Mouse (Mus musculus) Patski (cell line): Measurements from ENCODE around the gene Ppm1l. TPM values are rescaled to one million over a fixed set of nuclear protein-coding genes. Genes with fewer than 3 reads are reported as not detected.
"Not testable (repeated sequence)": the region's sequence is repeated elsewhere in the genome, so short reads cannot be mapped to it uniquely, and the experiment has no call there.

ENCODE experiments used
- ATAC-seq: fragments of 100-300 bp; one replicate; pipeline ENCODE4 v1.8.0; 2021
- CTCF ChIA-PET: fragments of 350-600 bp; sonication (Branson Sonifier 250); formaldehyde crosslinking; loops from one replicate; lab custom pipeline; 2022; ENCODE audit warnings: inconsistent platforms; lab: Charles Lee
- POLR2A ChIA-PET: fragments of 350-600 bp; sonication (Branson Sonifier 250); formaldehyde crosslinking; loops from one replicate; lab custom pipeline; 2022; ENCODE audit warnings: antibody characterized with exemption, inconsistent platforms; lab: Charles Lee
- DNase-seq: peaks from one replicate; pipeline ENCODE4 v3.0.0-alpha.2; 2011; ENCODE audit warnings: low read depth, low spot score
- H3K27me3 ChIP-seq: fragments of 371-371 bp; one replicate; pipeline ENCODE4 v1.5.1; 2021
- CTCF ChIP-seq: fragments of 100-300 bp; IDR thresholded peaks from one replicate; pipeline ENCODE4 v1.5.1; 2021
- in situ Hi-C: fragments of 300-500 bp; cut with MboI; formaldehyde crosslinking; loops from 3 replicates; pipeline ENCODE4 v1.11.1; 2018; ENCODE audit warnings: low pct_unique_long_range_greater_than_20kb, mixed read lengths
- polyA plus RNA-seq: library from polyadenylated mRNA; unstranded; gene quantifications from one replicate; pipeline ENCODE4 v1.2.3, GENCODE M21; 2021

Gene Ppm1l
- polyA plus RNA-seq, 1 experiment from 2014 or later: 21.9 TPM

GRCm38 (mm10) chr3:69393991-69394390 lies 77.3 kb downstream of the Ppm1l start:
- CTCF ChIA-PET: interaction anchor here (0.8 to 1.3 kb wide), 8 partner anchors 11 to 88 kb away, joined by 3 to 4 read pairs (median 3); no protein-coding TSS in a partner anchor
- in situ Hi-C loops: no loop called here
- no peak for DNase-seq

GRCm38 (mm10) chr3:69395084-69395483 lies 78.4 kb downstream of the Ppm1l start:
- ChIA-PET CTCF (interaction anchor here (1.2 to 1.3 kb wide), 2 partner anchors 21 to 74 kb away, joined by 3 read pairs; no protein-coding TSS in a partner anchor), POLR2A (no interaction called here)
- no peaks in the 10 kb centered on the region for H3K27me3 ChIP-seq
- in situ Hi-C loops: no loop called here
- DNase-seq (no peak), ATAC-seq (no peak)
- TF ChIP-seq CTCF: peak; percentile 24

More at GRCm38 (mm10) chr3:69393991-69394390, 77.3 kb downstream of the Ppm1l start:
- TF ChIP-seq CTCF: no peak
- POLR2A ChIA-PET: interaction anchor here (0.6 kb wide), 1 partner anchor 167 kb away, joined by 7 read pairs; no protein-coding TSS in a partner anchor
- no peak for ATAC-seq
- H3K27me3 ChIP-seq: no peaks in the 10 kb centered on the region

GRCm38 (mm10) chr3:69397733-69398132 lies 81.1 kb downstream of the Ppm1l start:
- peak; percentile 75 for TF ChIP-seq CTCF
- DNase-seq (no peak), ATAC-seq (no peak)
- ChIA-PET POLR2A (no interaction called here), CTCF (no interaction called here)
- in situ Hi-C loops: no loop called here
- H3K27me3 ChIP-seq: no peaks in the 10 kb centered on the region

- DNase-seq: no peak
- no peaks in the 10 kb centered on the region for H3K27me3 ChIP-seq
- ATAC-seq: no peak
- no peak for TF ChIP-seq CTCF
- POLR2A ChIA-PET: no interaction called here
- in situ Hi-C loops: no loop called here
- CTCF ChIA-PET: interaction anchor here (1.2 kb wide), 1 partner anchor 14 kb away, joined by 4 read pairs; no protein-coding TSS in a partner anchor
These were observed 82.7 kb downstream of the Ppm1l start for GRCm38 (mm10) chr3:69399336-69399735.

- CTCF ChIA-PET: interaction anchor here (1.1 to 1.7 kb wide), 2 partner anchors 16 to 79 kb away, joined by 3 to 5 read pairs; no protein-coding TSS in a partner anchor
- ATAC-seq (no peak), DNase-seq (no peak)
- POLR2A ChIA-PET: no interaction called here
- no peak for TF ChIP-seq CTCF
- in situ Hi-C loops: no loop called here
- no peaks in the 10 kb centered on the region for H3K27me3 ChIP-seq
These were observed 86.5 kb downstream of the Ppm1l start for GRCm38 (mm10) chr3:69403196-69403595.

GRCm38 (mm10) chr3:69406210-69406895 lies 89.7 kb downstream of the Ppm1l start:
- CTCF ChIA-PET: interaction anchor here (1.1 to 1.2 kb wide), 2 partner anchors 12 to 30 kb away, joined by 3 read pairs; no protein-coding TSS in a partner anchor
- no peaks in the 10 kb centered on the region for H3K27me3 ChIP-seq
- in situ Hi-C loops: no loop called here
- no peak for ATAC-seq
- POLR2A ChIA-PET: no interaction called here
- no peak for DNase-seq
- no peak for TF ChIP-seq CTCF

GRCm38 (mm10) chr3:69408064-69408463 lies 91.4 kb downstream of the Ppm1l start:
- in situ Hi-C loops: no loop called here
- ATAC-seq (no peak), DNase-seq (no peak)
- CTCF ChIA-PET: interaction anchor here (2.4 kb wide), 1 partner anchor 11 kb away, joined by 6 read pairs; no protein-coding TSS in a partner anchor
- H3K27me3 ChIP-seq: no peaks in the 10 kb centered on the region
- POLR2A ChIA-PET: no interaction called here
- TF ChIP-seq CTCF: peak; percentile 36

- in situ Hi-C loops: no loop called here
- ChIA-PET POLR2A (no interaction called here), CTCF (interaction anchor here (1.1 kb wide), 2 partner anchors 11 to 22 kb away, joined by 3 read pairs; no protein-coding TSS in a partner anchor)
- no peak for DNase-seq
- no peak for TF ChIP-seq CTCF
- ATAC-seq: no peak
- no peaks in the 10 kb centered on the region for H3K27me3 ChIP-seq
These were observed 99.5 kb downstream of the Ppm1l start for GRCm38 (mm10) chr3:69416112-69416511.

GRCm38 (mm10) chr3:69422741-69423140 lies 106.1 kb downstream of the Ppm1l start:
- ChIA-PET POLR2A (no interaction called here), CTCF (interaction anchor here (1.0 kb wide), 1 partner anchor 13 kb away, joined by 3 read pairs; no protein-coding TSS in a partner anchor)
- in situ Hi-C loops: no loop called here
- H3K27me3 ChIP-seq: no peaks in the 10 kb centered on the region
- DNase-seq: no peak
- no peak for ATAC-seq
- TF ChIP-seq CTCF: no peak

- no peaks in the 10 kb centered on the region for H3K27me3 ChIP-seq
- no peak for TF ChIP-seq CTCF
- POLR2A ChIA-PET: interaction anchor here (0.9 kb wide), 1 partner anchor 16 kb away, joined by 3 read pairs; no protein-coding TSS in a partner anchor
- DNase-seq (no peak), ATAC-seq (no peak)
- in situ Hi-C loops: no loop called here
- CTCF ChIA-PET: interaction anchor here (1.0 kb wide), 2 partner anchors 12 to 17 kb away, joined by 3 read pairs; no protein-coding TSS in a partner anchor
These were observed 106.7 kb downstream of the Ppm1l start for GRCm38 (mm10) chr3:69423371-69423770.

- ATAC-seq, in situ Hi-C loops: not testable (repeated sequence)
These were observed 108.1 kb downstream of the Ppm1l start for GRCm38 (mm10) chr3:69424781-69425180.

More at GRCm38 (mm10) chr3:69424781-69425180, 108.1 kb downstream of the Ppm1l start:
- H3K27me3 ChIP-seq, DNase-seq, CTCF ChIA-PET, POLR2A ChIA-PET: not testable (repeated sequence)
